ENCODE assay signal across 9 mouse cellular contexts in genomic region chr7:99981311-99981710, GRCm38 (mm10). TPM values are rescaled to one million over a fixed set of nuclear protein-coding genes. Genes with fewer than 3 reads are reported as not detected.
A peak's percentile ranks its signal among the peaks of the same experiment; 100 is the strongest.
DNase-seq lines count a peak whose midpoint lies in the region; ATAC-seq lines count a peak whose summit lies in the region.
"Had no signal": no experiment of that assay in that cellular context is flagged by ENCODE, and none has a peak within 500 bp of the region (broad histone marks: within the 10 kb centered on the region; RNA-seq: fewer than 3 reads in every experiment).

No protein-coding gene starts in this region.

- H3K4me2 ChIP-seq in embryonic facial prominence, embryonic 14.5 days (ENCODE audit: low read depth, low read length), result no peak overlapping the region

- DNase-seq in layer of hippocampus, adult 11-12 months (ENCODE audit: low spot score), result peak; percentile 68
- DNase-seq in layer of hippocampus, postnatal 36 days, result no peak
- peak; percentile 84 for DNase-seq in ZHBTc4 (ENCODE audit: low read depth, low spot score)
- DNase-seq in embryonic facial prominence, embryonic 14.5 days (ENCODE audit: low spot score), result peak; percentile 57
- DNase-seq in kidney, postnatal 36 days, result peak; percentile 65 to 78
- peak; percentile 62 for DNase-seq in retina, adult 2 months (ENCODE audit: low read depth, low spot score)
- DNase-seq in ovary, postnatal 36 days (ENCODE audit: low spot score), result no peak
- DNase-seq in urinary bladder, postnatal 25 days (ENCODE audit: low spot score), result no peak

- H3K9ac ChIP-seq in embryonic facial prominence, embryonic 14.5 days (ENCODE audit: low read depth, low read length), result no peak overlapping the region
- H3K9ac ChIP-seq: lung, embryonic 15.5 days had no signal

- H3K27me3 ChIP-seq in embryonic facial prominence, embryonic 14.5 days (replicated peaks; ENCODE audit: control insufficient read depth, insufficient read depth, low read length), result no peaks in the 10 kb centered on the region
- H3K27me3 ChIP-seq: lung, embryonic 15.5 days had no signal

- H3K9me3 ChIP-seq in embryonic facial prominence, embryonic 14.5 days (ENCODE audit: control insufficient read depth, low read length), result no peaks in the 10 kb centered on the region
- H3K9me3 ChIP-seq: lung, embryonic 15.5 days had no signal

- H3K4me1 ChIP-seq in embryonic facial prominence, embryonic 14.5 days (ENCODE audit: control insufficient read depth, insufficient read depth, low read length), result peaks cover 11% of the 10 kb centered on the region

- H3K27ac ChIP-seq in embryonic facial prominence, embryonic 14.5 days (replicated peaks; ENCODE audit: low read depth, low read length), result no peak overlapping the region
- H3K27ac ChIP-seq: lung, embryonic 15.5 days had no signal

- ATAC-seq in embryonic facial prominence, embryonic 14.5 days (ENCODE audit: low read depth), result no peak

- no peak overlapping the region for H3K4me3 ChIP-seq in embryonic facial prominence, embryonic 14.5 days (ENCODE audit: low read depth, low read length)

- WGBS in embryonic facial prominence, embryonic 14.5 days, result 12% methylated on average over 2 of the region's 2 CpGs

- no peaks in the 10 kb centered on the region for H3K36me3 ChIP-seq in embryonic facial prominence, embryonic 14.5 days (ENCODE audit: control insufficient read depth, insufficient read depth, low read length)
- H3K36me3 ChIP-seq: lung, embryonic 15.5 days had no signal

RNA-seq across cellular contexts. Expression of gene Rnf169, which starts 1.1 kb away (rescaled TPM):
- total RNA-seq in layer of hippocampus, postnatal 36 days (2021), result 10 to 100 TPM; 24.6 to 29.5 TPM
- polyA plus RNA-seq in embryonic facial prominence, embryonic 14.5 days (2014; fragmentation: Nextera tagmentation; extraction: Ambion mirVana), result 5.9 and 6.4 TPM in 2 replicates

RNA-seq across cellular contexts. Expression of gene Chrdl2, which starts 24.7 kb away (rescaled TPM):
- under 1 TPM; 0.47 to 0.58 TPM for total RNA-seq in layer of hippocampus, postnatal 36 days (2021)
- 1.9 and 2.0 TPM in 2 replicates for polyA plus RNA-seq in embryonic facial prominence, embryonic 14.5 days (2014; fragmentation: Nextera tagmentation; extraction: Ambion mirVana)
- polyA plus RNA-seq: lung, embryonic 15.5 days had no signal

Comparison
In these comparisons a context has a peak if more than half of its experiments do, and no peak if none do; other contexts are left out.
1. DNase-seq: peak in layer of hippocampus, adult 11-12 months (single experiment), ZHBTc4 (single experiment), embryonic facial prominence, embryonic 14.5 days (single experiment), kidney, postnatal 36 days (2 of 2) and retina, adult 2 months (single experiment); none in layer of hippocampus, postnatal 36 days (0 of 2), ovary, postnatal 36 days (single experiment) and urinary bladder, postnatal 25 days (single experiment).